In the genomic region with DNA sequence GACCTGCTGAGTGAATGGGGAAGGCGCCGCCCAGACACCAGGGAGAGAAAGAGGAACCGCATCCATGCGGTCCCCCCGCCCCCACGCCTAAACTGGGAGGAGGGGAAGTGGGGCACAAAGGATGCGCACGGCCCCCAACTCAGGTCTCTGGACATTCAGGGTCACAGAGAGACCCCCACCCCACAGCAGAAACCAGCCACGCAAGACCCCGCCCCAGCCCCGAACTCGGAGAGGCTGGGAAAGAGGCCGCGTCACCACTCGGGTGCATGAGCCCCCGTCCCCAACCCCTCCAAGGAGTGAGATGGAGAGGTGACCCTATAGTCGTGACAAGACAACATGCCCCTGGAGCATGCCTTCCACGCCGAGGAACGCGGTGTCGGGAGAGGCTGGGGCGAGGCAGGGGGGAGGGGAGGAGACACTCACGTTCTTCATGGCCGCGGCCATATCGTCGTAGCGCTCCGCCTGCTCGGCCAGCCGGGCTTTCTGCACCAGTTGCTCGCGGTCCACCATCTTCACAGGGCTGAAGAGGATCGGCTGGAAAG, we compare ENCODE assay signal across 8 mouse cellular contexts. TPM values are rescaled to one million over a fixed set of nuclear protein-coding genes. Genes with fewer than 3 reads are reported as not detected.
DNase-seq lines count a peak whose midpoint lies in the region; ATAC-seq and TF ChIP-seq lines count a peak whose summit lies in the region.

No protein-coding gene starts in this region.

- H3K9ac ChIP-seq in embryonic facial prominence, embryonic 11.5 days (replicated peaks; ENCODE audit: low read length), result peak overlapping the region; percentile 92
- H3K9ac ChIP-seq in intestine, embryonic 16.5 days (ENCODE audit: low read depth, low read length), result peak overlapping the region; percentile 89
- H3K9ac ChIP-seq in limb, embryonic 15.5 days, result peak overlapping the region; percentile 67
- H3K9ac ChIP-seq in midbrain, embryonic 14.5 days (replicated peaks; ENCODE audit: low read length), result peak overlapping the region; percentile 95
- H3K9ac ChIP-seq in stomach, postnatal 0 days (ENCODE audit: low read length), result peak overlapping the region; percentile 84

- H3K36me3 ChIP-seq in E14TG2a.4 (ENCODE audit: insufficient read depth, low read length), result peaks cover 41% of the 10 kb centered on the region
- no peaks in the 10 kb centered on the region; the same call in 1 of the 2 replicates for H3K36me3 ChIP-seq in embryonic facial prominence, embryonic 11.5 days (replicated peaks; ENCODE audit: control insufficient read depth, insufficient read depth, low read depth, low read length)
- no peaks in the 10 kb centered on the region for H3K36me3 ChIP-seq in intestine, embryonic 16.5 days (ENCODE audit: control insufficient read depth, insufficient read depth, low read length)
- H3K36me3 ChIP-seq in limb, embryonic 15.5 days, result peaks cover 31% of the 10 kb centered on the region
- H3K36me3 ChIP-seq in midbrain, embryonic 14.5 days (ENCODE audit: control insufficient read depth, insufficient read depth, low read length), result peaks cover 34% of the 10 kb centered on the region
- H3K36me3 ChIP-seq in stomach, postnatal 0 days (ENCODE audit: control insufficient read depth, insufficient read depth, low read length), result peaks cover 4% of the 10 kb centered on the region; the same call in 1 of the 2 replicates

- peak overlapping the region; percentile 38 for H3K4me2 ChIP-seq in embryonic facial prominence, embryonic 11.5 days (ENCODE audit: low read depth, low read length)
- peak overlapping the region; percentile 70 for H3K4me2 ChIP-seq in intestine, embryonic 16.5 days (ENCODE audit: low read depth, low read length)
- H3K4me2 ChIP-seq in limb, embryonic 15.5 days, result peak overlapping the region; percentile 50
- H3K4me2 ChIP-seq in midbrain, embryonic 14.5 days (ENCODE audit: low read length), result peak overlapping the region; percentile 75
- peak overlapping the region; percentile 62 for H3K4me2 ChIP-seq in stomach, postnatal 0 days (replicated peaks; ENCODE audit: low read depth)

- DNase-seq in adrenal gland, postnatal 10 days, result peak; percentile 74
- DNase-seq in embryonic facial prominence, embryonic 11.5 days (ENCODE audit: low spot score), result peak; percentile 76
- peak; percentile 84 for DNase-seq in midbrain, embryonic 14.5 days
- DNase-seq in stomach, postnatal 0 days (ENCODE audit: low spot score), result peak; percentile 61

- under 1% methylated on average over 35 of the region's 35 CpGs for WGBS in embryonic facial prominence, embryonic 11.5 days
- WGBS in intestine, embryonic 16.5 days, result under 1% methylated on average over 35 of the region's 35 CpGs
- under 1% methylated on average over 34 of the region's 35 CpGs for WGBS in limb, embryonic 15.5 days
- WGBS in midbrain, embryonic 14.5 days, result under 1% methylated on average over 35 of the region's 35 CpGs
- 0% methylated on average over 31 of the region's 35 CpGs for WGBS in stomach, postnatal 0 days

- no peak for TF ChIP-seq CTCF in E14TG2a.4 (conservative IDR thresholded peaks at IDR 0.05; ENCODE audit: low read length)
- TF ChIP-seq CTCF in stomach, postnatal 0 days (IDR thresholded peaks at IDR 0.05; ENCODE audit: low read depth), result no peak

- H3K4me3 ChIP-seq in E14TG2a.4 (replicated peaks; ENCODE audit: low read length), result peak overlapping the region; percentile 99
- H3K4me3 ChIP-seq in embryonic facial prominence, embryonic 11.5 days (ENCODE audit: low read depth, low read length), result peak overlapping the region; percentile 92
- peak overlapping the region; percentile 78 for H3K4me3 ChIP-seq in intestine, embryonic 16.5 days (ENCODE audit: low read length)
- H3K4me3 ChIP-seq in limb, embryonic 15.5 days, result peak overlapping the region; percentile 75
- peak overlapping the region; percentile 86 for H3K4me3 ChIP-seq in midbrain, embryonic 14.5 days (replicated peaks; ENCODE audit: low read depth, low read length)
- H3K4me3 ChIP-seq in stomach, postnatal 0 days (ENCODE audit: low read depth, low read length), result peak overlapping the region; percentile 93

- no peak for TF ChIP-seq EP300 in stomach, postnatal 0 days (optimal IDR thresholded peaks at IDR 0.05)

- peak; percentile 78 for ATAC-seq in embryonic facial prominence, embryonic 11.5 days (replicated peaks; ENCODE audit: insufficient number of reproducible peaks, low FRiP score, low TSS enrichment, low read depth)
- ATAC-seq in granulocyte monocyte progenitor cell, adult 5-6 weeks (replicated peaks; ENCODE audit: poor library complexity, severe bottlenecking), result peak; percentile 56
- peak; percentile 75 for ATAC-seq in intestine, embryonic 16.5 days
- peak; percentile 63 for ATAC-seq in limb, embryonic 15.5 days (ENCODE audit: insufficient number of reproducible peaks, low FRiP score, low TSS enrichment, low read depth)
- peak; percentile 80 for ATAC-seq in midbrain, embryonic 14.5 days (ENCODE audit: low FRiP score, low TSS enrichment)
- peak; percentile 76 for ATAC-seq in stomach, postnatal 0 days (ENCODE audit: low FRiP score, low TSS enrichment)

- H3K4me1 ChIP-seq in E14TG2a.4 (replicated peaks; ENCODE audit: low read depth, low read length), result peaks cover 73% of the 10 kb centered on the region
- no peaks in the 10 kb centered on the region for H3K4me1 ChIP-seq in embryonic facial prominence, embryonic 11.5 days (ENCODE audit: control insufficient read depth, insufficient read depth, low read length)
- H3K4me1 ChIP-seq in intestine, embryonic 16.5 days (ENCODE audit: control insufficient read depth, insufficient read depth, low read length), result peaks cover 16% of the 10 kb centered on the region
- H3K4me1 ChIP-seq in limb, embryonic 15.5 days, result peaks cover 21% of the 10 kb centered on the region
- peaks cover 25% of the 10 kb centered on the region for H3K4me1 ChIP-seq in midbrain, embryonic 14.5 days (ENCODE audit: control insufficient read depth, insufficient read depth, low read length)
- 0 out of 2 replicates have a peak, but pooled peaks cover 2% of the 10 kb centered on the region for H3K4me1 ChIP-seq in stomach, postnatal 0 days (replicated peaks; ENCODE audit: control insufficient read depth, insufficient read depth)

- H3K27ac ChIP-seq in embryonic facial prominence, embryonic 11.5 days (replicated peaks; ENCODE audit: low read depth, low read length), result peak overlapping the region; percentile 93
- H3K27ac ChIP-seq in intestine, embryonic 16.5 days (ENCODE audit: low read length), result peak overlapping the region; percentile 98
- peak overlapping the region; percentile 98 for H3K27ac ChIP-seq in limb, embryonic 15.5 days
- peak overlapping the region; percentile 97 for H3K27ac ChIP-seq in midbrain, embryonic 14.5 days (replicated peaks; ENCODE audit: low read depth, low read length)
- H3K27ac ChIP-seq in stomach, postnatal 0 days (replicated peaks), result peak overlapping the region; percentile 99

- H3K27me3 ChIP-seq in E14TG2a.4 (ENCODE audit: insufficient read depth, low read length), result no peaks in the 10 kb centered on the region
- H3K27me3 ChIP-seq in embryonic facial prominence, embryonic 11.5 days (ENCODE audit: control insufficient read depth, insufficient read depth, low read length), result no peaks in the 10 kb centered on the region
- no peaks in the 10 kb centered on the region for H3K27me3 ChIP-seq in intestine, embryonic 16.5 days (replicated peaks; ENCODE audit: control insufficient read depth, insufficient read depth, low read length)
- no peaks in the 10 kb centered on the region for H3K27me3 ChIP-seq in limb, embryonic 15.5 days
- no peaks in the 10 kb centered on the region for H3K27me3 ChIP-seq in midbrain, embryonic 14.5 days (ENCODE audit: control insufficient read depth, insufficient read depth, low read length)
- no peaks in the 10 kb centered on the region for H3K27me3 ChIP-seq in stomach, postnatal 0 days (ENCODE audit: control insufficient read depth, insufficient read depth, low read length)

- no peaks in the 10 kb centered on the region for H3K9me3 ChIP-seq in E14TG2a.4 (ENCODE audit: low read length)
- H3K9me3 ChIP-seq in embryonic facial prominence, embryonic 11.5 days (replicated peaks; ENCODE audit: control insufficient read depth, low read length), result no peaks in the 10 kb centered on the region
- H3K9me3 ChIP-seq in intestine, embryonic 16.5 days (ENCODE audit: control insufficient read depth, low read length), result no peaks in the 10 kb centered on the region
- H3K9me3 ChIP-seq in limb, embryonic 15.5 days, result no peaks in the 10 kb centered on the region
- H3K9me3 ChIP-seq in midbrain, embryonic 14.5 days (ENCODE audit: control insufficient read depth, low read length), result no peaks in the 10 kb centered on the region
- no peaks in the 10 kb centered on the region for H3K9me3 ChIP-seq in stomach, postnatal 0 days (ENCODE audit: control insufficient read depth, low read length)

RNA-seq across cellular contexts. Expression of a gene that starts 0.4 kb away (rescaled TPM):
- 100 to 1,000 TPM; 413 to 414 TPM for total RNA-seq in adrenal gland, postnatal 10 days (2021)
- 132 and 133 TPM in 2 replicates for polyA plus RNA-seq in embryonic facial prominence, embryonic 11.5 days (2014; fragmentation: Nextera tagmentation; extraction: Ambion mirVana)
- total RNA-seq in granulocyte monocyte progenitor cell, adult 5-6 weeks (2014; fragmentation: Nextera tagmentation), result 97.2 and 120 TPM in 2 replicates
- 92.2 and 107 TPM in 2 replicates for total RNA-seq in granulocyte monocyte progenitor cell, adult 5-6 weeks (2017)
- polyA plus RNA-seq in intestine, embryonic 16.5 days (2015; fragmentation: Nextera tagmentation; extraction: Ambion mirVana), result 137 and 144 TPM in 2 replicates
- 162 and 168 TPM in 2 replicates for polyA plus RNA-seq in limb, embryonic 15.5 days (2015; fragmentation: Nextera tagmentation; extraction: Ambion mirVana)
- 420 and 582 TPM in 2 replicates for polyA plus RNA-seq in midbrain, embryonic 14.5 days (2014; fragmentation: Nextera tagmentation; extraction: Ambion mirVana)
- 86.0 and 89.2 TPM in 2 replicates for polyA plus RNA-seq in stomach, postnatal 0 days (2015; fragmentation: Nextera tagmentation; extraction: Ambion mirVana)

RNA-seq across cellular contexts. Expression of a gene that starts 40.4 kb away (rescaled TPM):
- 1 to 10 TPM; 1.9 to 2.3 TPM for total RNA-seq in adrenal gland, postnatal 10 days (2021)
- 3.0 TPM in 2 replicates for polyA plus RNA-seq in embryonic facial prominence, embryonic 11.5 days (2014; fragmentation: Nextera tagmentation; extraction: Ambion mirVana)
- 1.8 and 5.0 TPM in 2 replicates for total RNA-seq in granulocyte monocyte progenitor cell, adult 5-6 weeks (2014; fragmentation: Nextera tagmentation)
- total RNA-seq in granulocyte monocyte progenitor cell, adult 5-6 weeks (2017), result 0.90 TPM in 1 of 2 replicates, not detected in the other
- 2.3 and 2.9 TPM in 2 replicates for polyA plus RNA-seq in intestine, embryonic 16.5 days (2015; fragmentation: Nextera tagmentation; extraction: Ambion mirVana)
- 2.0 and 2.1 TPM in 2 replicates for polyA plus RNA-seq in limb, embryonic 15.5 days (2015; fragmentation: Nextera tagmentation; extraction: Ambion mirVana)
- polyA plus RNA-seq in midbrain, embryonic 14.5 days (2014; fragmentation: Nextera tagmentation; extraction: Ambion mirVana), result 1.4 and 1.9 TPM in 2 replicates
- 1.7 and 2.2 TPM in 2 replicates for polyA plus RNA-seq in stomach, postnatal 0 days (2015; fragmentation: Nextera tagmentation; extraction: Ambion mirVana)

RNA-seq across cellular contexts. Expression of a gene that starts 45.9 kb away (rescaled TPM):
- total RNA-seq in adrenal gland, postnatal 10 days (2021), result under 1 TPM in 1 of 2 experiments, not detected in 1; 0.30 TPM
- 0.21 TPM in 1 of 2 replicates, not detected in the other for polyA plus RNA-seq in embryonic facial prominence, embryonic 11.5 days (2014; fragmentation: Nextera tagmentation; extraction: Ambion mirVana)
- not detected in 2 replicates for total RNA-seq in granulocyte monocyte progenitor cell, adult 5-6 weeks (2014; fragmentation: Nextera tagmentation)
- total RNA-seq in granulocyte monocyte progenitor cell, adult 5-6 weeks (2017), result not detected in 2 replicates
- polyA plus RNA-seq in intestine, embryonic 16.5 days (2015; fragmentation: Nextera tagmentation; extraction: Ambion mirVana), result 0.68 and 1.5 TPM in 2 replicates
- 0.17 and 0.44 TPM in 2 replicates for polyA plus RNA-seq in limb, embryonic 15.5 days (2015; fragmentation: Nextera tagmentation; extraction: Ambion mirVana)
- polyA plus RNA-seq in midbrain, embryonic 14.5 days (2014; fragmentation: Nextera tagmentation; extraction: Ambion mirVana), result 0.16 TPM in 1 of 2 replicates, not detected in the other
- 0.07 TPM in 1 of 2 replicates, not detected in the other for polyA plus RNA-seq in stomach, postnatal 0 days (2015; fragmentation: Nextera tagmentation; extraction: Ambion mirVana)

RNA-seq across cellular contexts. Expression of a gene that starts 46.3 kb away (rescaled TPM):
- 10 to 100 TPM; 68.2 to 90.0 TPM for total RNA-seq in adrenal gland, postnatal 10 days (2021)
- polyA plus RNA-seq in embryonic facial prominence, embryonic 11.5 days (2014; fragmentation: Nextera tagmentation; extraction: Ambion mirVana), result 27.3 and 38.2 TPM in 2 replicates
- not detected in 2 replicates for total RNA-seq in granulocyte monocyte progenitor cell, adult 5-6 weeks (2014; fragmentation: Nextera tagmentation)
- not detected in 2 replicates for total RNA-seq in granulocyte monocyte progenitor cell, adult 5-6 weeks (2017)
- 112 and 114 TPM in 2 replicates for polyA plus RNA-seq in intestine, embryonic 16.5 days (2015; fragmentation: Nextera tagmentation; extraction: Ambion mirVana)
- 1,190 and 1,326 TPM in 2 replicates for polyA plus RNA-seq in limb, embryonic 15.5 days (2015; fragmentation: Nextera tagmentation; extraction: Ambion mirVana)
- polyA plus RNA-seq in midbrain, embryonic 14.5 days (2014; fragmentation: Nextera tagmentation; extraction: Ambion mirVana), result 5.5 and 6.4 TPM in 2 replicates
- polyA plus RNA-seq in stomach, postnatal 0 days (2015; fragmentation: Nextera tagmentation; extraction: Ambion mirVana), result 1,235 and 1,355 TPM in 2 replicates

Comparison
In these comparisons a context has a peak if more than half of its experiments do, and no peak if none do; other contexts are left out.
1. Peak in every context shown above with its lines: DNase-seq, ATAC-seq, H3K4me3 ChIP-seq and H3K27ac ChIP-seq.